Mouse (Mus musculus) cerebellum, adult 2 months (tissue): ENCODE data around the gene Fbn1.

Experiments
- CTCF ChIP-seq: fragments of 200-500 bp; IDR thresholded peaks from 2 replicates; pipeline ENCODE4 v1.5.1; 2011; ENCODE audit warnings: low read depth, mild to moderate bottlenecking, control low read depth, low read length, moderate library complexity, borderline replicate concordance; ENCODE audit not compliant: insufficient read depth
- POLR2A ChIP-seq: fragments of 200-500 bp; IDR thresholded peaks from 2 replicates; pipeline ENCODE4 v1.6.1; 2011; ENCODE audit warnings: low read length, control low read depth, borderline replicate concordance; ENCODE audit not compliant: insufficient read depth

- TF ChIP-seq POLR2A, result no peak
- TF ChIP-seq CTCF, result no peak
These were observed 165.4 kb downstream of the Fbn1 start for GRCm38 (mm10) chr2:125342181-125342950.
